Mouse (Mus musculus): ENCODE data around the gene Fetub. TPM values are rescaled to one million over a fixed set of nuclear protein-coding genes. Genes with fewer than 3 reads are reported as not detected.

The Fetub gene
- polyA plus RNA-seq, 1 experiment from 2014 or later, result not detected

DNA sequence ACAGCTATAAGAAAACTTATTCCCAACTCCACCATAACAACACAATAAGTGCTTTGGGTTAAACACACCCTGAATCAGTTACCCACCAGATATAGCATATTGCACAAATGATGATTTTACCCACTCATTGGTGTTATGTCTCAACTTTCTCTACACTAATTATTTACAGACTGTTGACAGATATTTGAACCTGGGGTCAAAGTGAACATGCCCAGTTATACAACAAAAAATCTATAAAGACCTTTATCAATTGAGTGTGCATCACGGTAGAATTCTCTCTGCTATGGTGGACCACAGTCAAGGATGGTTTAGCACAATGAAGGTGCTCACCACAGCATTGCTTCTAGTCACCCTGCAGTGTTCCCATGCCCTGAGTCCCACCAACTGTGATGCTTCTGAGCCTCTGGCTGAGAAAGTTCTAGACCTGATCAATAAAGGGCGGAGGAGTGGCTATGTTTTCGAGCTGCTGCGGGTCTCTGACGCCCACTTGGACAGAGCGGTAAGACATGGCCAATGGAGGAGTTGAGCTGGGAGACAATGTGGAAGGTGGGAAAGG, 32.8 kb downstream of the Fetub start, which contains the start of gene Hrg:
Gene Hrg, plus strand, starts transcription at position 233 of the 556 bp plus-strand sequence.
- 97% methylated on average over 6 of the region's 6 CpGs for WGBS
- no peaks in the 10 kb centered on the region for H3K27me3 ChIP-seq
- no peak for ATAC-seq (ENCODE audit: low FRiP score)
- no peaks in the 10 kb centered on the region for H3K9me3 ChIP-seq
- no peaks in the 10 kb centered on the region for H3K36me3 ChIP-seq
- H3K27ac ChIP-seq, result no peak within 1 kb of the TSS
- no peak within 1 kb of the TSS for H3K4me3 ChIP-seq
- no peak within 1 kb of the TSS for H3K9ac ChIP-seq
- no peak within 1 kb of the TSS for H3K4me2 ChIP-seq
- no peaks in the 10 kb centered on the region; the same call in none of the 2 replicates for H3K4me1 ChIP-seq (replicated peaks)

GRCm38 (mm10) chr16:22953069-22953468, 34.9 kb downstream of the Fetub start:
- 45% methylated on average over 4 of the region's 4 CpGs for WGBS
- ATAC-seq (ENCODE audit: low FRiP score), result no peak
- no peaks in the 10 kb centered on the region for H3K36me3 ChIP-seq

DNA sequence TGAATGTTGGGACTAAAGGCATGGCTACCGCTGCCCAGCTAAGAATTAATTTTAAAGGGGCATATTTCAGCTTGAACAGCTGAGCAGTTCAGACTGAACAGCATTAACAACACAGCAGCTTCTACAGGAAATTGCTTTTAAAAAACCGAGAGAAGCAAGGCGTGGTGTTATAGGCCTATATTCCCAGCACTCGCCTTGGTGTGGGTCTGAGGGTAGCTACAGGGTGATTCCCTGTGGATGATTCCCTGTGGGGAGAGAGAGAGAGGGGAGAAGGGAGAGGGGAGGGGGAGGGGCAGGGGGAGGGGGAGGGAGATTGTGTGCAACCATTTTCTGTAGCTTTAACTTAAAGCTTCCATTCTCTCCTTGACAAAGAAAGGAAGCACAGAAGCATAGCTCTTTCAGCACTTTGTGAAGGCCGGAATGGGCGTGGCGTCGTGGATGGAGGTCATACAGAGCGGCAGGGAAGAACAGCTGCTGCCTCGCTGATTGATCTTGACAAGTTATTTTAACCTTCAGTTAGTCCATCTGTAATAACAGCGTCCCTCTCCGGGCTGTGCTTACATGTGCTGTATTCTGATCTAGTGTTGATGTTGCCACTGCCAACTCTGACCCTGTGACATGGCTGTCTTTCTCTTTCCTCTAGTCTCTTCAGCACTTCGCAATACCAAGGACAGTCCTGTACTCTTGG, 37.4 kb downstream of the Fetub start:
- WGBS, result 31% methylated on average over 13 of the region's 13 CpGs
- Histone ChIP-seq H3K4me1 (replicated peaks) (no peaks in the 10 kb centered on the region; the same call in none of the 2 replicates), H3K36me3 (no peaks in the 10 kb centered on the region), H3K4me2 (peak overlapping the region; percentile 6), H3K27me3 (no peaks in the 10 kb centered on the region), H3K27ac (no peak overlapping the region), H3K4me3 (no peak overlapping the region), H3K9me3 (no peaks in the 10 kb centered on the region), H3K9ac (no peak overlapping the region)
- ATAC-seq (ENCODE audit: low FRiP score), result peak; percentile 52; the same call in 1 of the 2 replicates

More at GRCm38 (mm10) chr16:22953069-22953468, 34.9 kb downstream of the Fetub start:
- no peaks in the 10 kb centered on the region for H3K27me3 ChIP-seq
- H3K4me1 ChIP-seq (replicated peaks), result no peaks in the 10 kb centered on the region; the same call in none of the 2 replicates
- no peak overlapping the region for H3K4me2 ChIP-seq
- no peak overlapping the region for H3K9ac ChIP-seq
- H3K4me3 ChIP-seq, result no peak overlapping the region
- no peaks in the 10 kb centered on the region for H3K9me3 ChIP-seq
- H3K27ac ChIP-seq, result no peak overlapping the region

GRCm38 (mm10) chr16:22956085-22956439, 37.9 kb downstream of the Fetub start:
- peak overlapping the region; percentile 6 for H3K4me2 ChIP-seq
- no peaks in the 10 kb centered on the region; the same call in none of the 2 replicates for H3K4me1 ChIP-seq (replicated peaks)
- no peak overlapping the region for H3K4me3 ChIP-seq
- no peaks in the 10 kb centered on the region for H3K9me3 ChIP-seq
- no peak overlapping the region for H3K27ac ChIP-seq
- 0 out of 2 replicates have a peak, but pooled peaks have one; percentile 32 for ATAC-seq (ENCODE audit: low FRiP score)
- WGBS, result 57% methylated on average over 11 of the region's 11 CpGs
- no peaks in the 10 kb centered on the region for H3K36me3 ChIP-seq
- H3K27me3 ChIP-seq, result no peaks in the 10 kb centered on the region
- H3K9ac ChIP-seq, result no peak overlapping the region

DNA sequence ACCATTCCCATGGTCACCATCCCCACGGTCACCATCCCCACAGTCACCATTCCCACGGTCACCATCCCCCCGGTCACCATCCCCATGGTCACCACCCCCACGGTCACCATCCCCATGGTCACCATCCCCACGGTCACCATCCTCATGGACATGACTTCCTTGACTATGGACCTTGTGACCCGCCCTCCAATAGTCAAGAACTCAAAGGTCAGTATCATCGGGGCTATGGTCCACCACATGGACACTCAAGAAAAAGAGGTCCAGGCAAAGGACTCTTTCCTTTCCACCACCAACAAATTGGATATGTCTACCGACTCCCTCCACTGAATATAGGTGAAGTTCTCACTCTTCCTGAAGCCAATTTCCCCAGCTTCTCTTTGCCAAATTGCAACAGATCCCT, 42.9 kb downstream of the Fetub start:
- no peak overlapping the region for H3K4me2 ChIP-seq
- H3K27ac ChIP-seq, result no peak overlapping the region
- no peak for ATAC-seq (ENCODE audit: low FRiP score)
- H3K9ac ChIP-seq, result no peak overlapping the region
- 94% methylated on average over 8 of the region's 8 CpGs for WGBS
- no peaks in the 10 kb centered on the region for H3K9me3 ChIP-seq
- H3K27me3 ChIP-seq, result no peaks in the 10 kb centered on the region
- no peaks in the 10 kb centered on the region; the same call in 1 of the 2 replicates for H3K4me1 ChIP-seq (replicated peaks)
- H3K4me3 ChIP-seq, result no peak overlapping the region
- H3K36me3 ChIP-seq, result no peaks in the 10 kb centered on the region

DNA sequence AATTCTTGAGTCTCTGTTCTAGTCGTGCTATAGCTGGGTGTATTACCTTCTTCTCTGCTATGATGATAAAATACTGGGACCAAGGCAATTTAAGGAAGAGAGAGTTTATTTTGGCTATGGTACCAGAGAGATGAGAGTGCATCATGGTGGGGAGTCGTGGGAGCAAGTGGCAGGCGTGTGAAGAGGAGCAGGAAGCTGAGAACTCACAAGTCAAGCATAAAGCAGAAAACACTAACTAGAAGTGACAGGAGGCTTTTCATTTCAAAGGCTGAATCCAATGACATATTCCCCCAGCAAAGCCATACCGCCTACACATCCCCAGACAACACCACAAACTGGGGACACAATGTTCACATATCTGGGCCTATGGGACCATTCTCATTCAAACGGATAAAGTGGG, 44.1 kb downstream of the Fetub start:
- no peaks in the 10 kb centered on the region for H3K9me3 ChIP-seq
- H3K27ac ChIP-seq, result no peak overlapping the region
- no peak overlapping the region for H3K9ac ChIP-seq
- WGBS, result 86% methylated on average over 5 of the region's 5 CpGs
- no peak for ATAC-seq (ENCODE audit: low FRiP score)
- H3K4me3 ChIP-seq, result no peak overlapping the region
- H3K4me2 ChIP-seq, result no peak overlapping the region
- H3K4me1 ChIP-seq (replicated peaks), result no peaks in the 10 kb centered on the region
- no peaks in the 10 kb centered on the region for H3K36me3 ChIP-seq
- H3K27me3 ChIP-seq, result no peaks in the 10 kb centered on the region

GRCm38 (mm10) chr16:22963293-22963692, 45.2 kb downstream of the Fetub start:
- Histone ChIP-seq H3K9ac (no peak overlapping the region), H3K4me3 (no peak overlapping the region), H3K4me2 (no peak overlapping the region), H3K27ac (no peak overlapping the region), H3K36me3 (no peaks in the 10 kb centered on the region), H3K4me1 (replicated peaks) (no peaks in the 10 kb centered on the region), H3K27me3 (no peaks in the 10 kb centered on the region), H3K9me3 (no peaks in the 10 kb centered on the region)
- ATAC-seq (ENCODE audit: low FRiP score), result no peak

GRCm38 (mm10) chr16:22967383-22968030, 49.4 kb downstream of the Fetub start:
- 73% methylated on average over 1 of the region's 1 CpGs for WGBS
- H3K9me3 ChIP-seq, result no peaks in the 10 kb centered on the region
- H3K4me2 ChIP-seq, result no peak overlapping the region

More at GRCm38 (mm10) chr16:22967383-22968030, 49.4 kb downstream of the Fetub start:
- Histone ChIP-seq H3K36me3 (no peaks in the 10 kb centered on the region), H3K4me3 (no peak overlapping the region), H3K27ac (no peak overlapping the region), H3K27me3 (no peaks in the 10 kb centered on the region), H3K9ac (no peak overlapping the region), H3K4me1 (replicated peaks) (no peaks in the 10 kb centered on the region)
- no peak for ATAC-seq (ENCODE audit: low FRiP score)

Other genes with a start within 250 kb of the Fetub start
- not detected in 2 replicates for gene Crygs, start 106.8 kb upstream of the Fetub start, polyA plus RNA-seq (2015; fragmentation: Nextera tagmentation; extraction: Ambion mirVana)
- gene Tbccd1, start 60.7 kb upstream of the Fetub start, polyA plus RNA-seq (2015; fragmentation: Nextera tagmentation; extraction: Ambion mirVana), result 23.5 and 24.0 TPM in 2 replicates
- gene Dnajb11, start 60.5 kb upstream of the Fetub start, polyA plus RNA-seq (2015; fragmentation: Nextera tagmentation; extraction: Ambion mirVana), result 98.9 and 101 TPM in 2 replicates
- 0.23 TPM in 1 of 2 replicates, not detected in the other for gene Ahsg, start 27.1 kb upstream of the Fetub start, polyA plus RNA-seq (2015; fragmentation: Nextera tagmentation; extraction: Ambion mirVana)
- gene Hrg, start 32.7 kb downstream of the Fetub start, polyA plus RNA-seq (2015; fragmentation: Nextera tagmentation; extraction: Ambion mirVana), result 0.22 TPM in 1 of 2 replicates, not detected in the other
- gene Kng2, start 111.1 kb downstream of the Fetub start, polyA plus RNA-seq (2015; fragmentation: Nextera tagmentation; extraction: Ambion mirVana), result 0.16 TPM in 1 of 2 replicates, not detected in the other
- gene Kng1, start 139.5 kb downstream of the Fetub start, polyA plus RNA-seq (2015; fragmentation: Nextera tagmentation; extraction: Ambion mirVana), result 0.14 TPM in 1 of 2 replicates, not detected in the other
- 315 and 322 TPM in 2 replicates for gene Eif4a2, start 189.1 kb downstream of the Fetub start, polyA plus RNA-seq (2015; fragmentation: Nextera tagmentation; extraction: Ambion mirVana)
- 53.0 and 57.9 TPM in 2 replicates for gene Rfc4, start 209.4 kb downstream of the Fetub start, polyA plus RNA-seq (2015; fragmentation: Nextera tagmentation; extraction: Ambion mirVana)
- not detected in 2 replicates for gene Adipoq, start 228.2 kb downstream of the Fetub start, polyA plus RNA-seq (2015; fragmentation: Nextera tagmentation; extraction: Ambion mirVana)